Comparison of ENCODE assay signal across 1 mouse cellular context in the genomic region with DNA sequence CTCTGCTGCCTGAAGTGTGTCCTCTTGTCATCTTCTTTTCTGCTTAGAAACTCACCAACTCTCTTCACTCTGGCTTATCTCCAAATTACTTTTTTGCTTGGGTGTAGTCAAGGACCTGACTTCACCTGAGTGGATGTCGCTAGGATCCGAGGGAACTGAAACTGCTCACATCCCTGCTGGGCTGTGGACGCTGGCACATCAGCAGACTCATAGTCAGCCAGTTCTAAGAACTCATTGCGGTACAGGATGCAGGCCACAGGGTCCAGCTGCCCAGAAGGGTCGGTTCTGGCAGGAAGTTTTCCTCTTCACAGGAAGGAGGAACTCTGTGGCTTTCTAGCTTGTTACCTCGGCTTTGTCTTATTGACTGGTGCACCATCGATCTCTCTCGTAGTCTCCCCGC.
TF ChIP-seq lines count a peak whose summit lies in the region.

No protein-coding gene starts in this region.

TF ChIP-seq in CH12.LX, 34 proteins besides CTCF, POLR2A, EP300 and RAD21 (continued from another document):
- no peak for TF ChIP-seq ELF1 (IDR thresholded peaks at IDR 0.05; ENCODE audit: low read depth, low read length)
TF ChIP-seq in CH12.LX: peak in this region for 0.
